Mouse (Mus musculus): Measurements from ENCODE around the gene Dync2li1.

Dync2li1 gene

DNA sequence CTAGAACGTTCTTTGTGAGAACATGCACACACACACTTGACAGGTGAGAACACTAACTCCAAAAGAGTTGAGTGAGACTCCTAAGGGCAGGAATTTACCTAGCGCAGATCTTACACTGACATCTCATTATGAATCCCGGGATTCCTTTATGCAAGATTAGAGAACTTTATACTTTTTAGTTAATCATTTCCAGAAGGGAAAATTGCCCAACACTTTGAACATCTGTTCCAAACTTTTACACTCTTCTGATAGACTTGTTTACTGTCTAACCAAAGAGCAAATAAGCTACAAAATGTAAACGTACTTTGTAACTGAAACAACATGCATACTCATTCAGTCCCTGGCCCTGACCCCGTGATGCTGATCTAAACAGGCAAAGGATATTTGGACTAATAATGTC, 63.0 kb downstream of the Dync2li1 start:
- DNase-seq: no peak

DNA sequence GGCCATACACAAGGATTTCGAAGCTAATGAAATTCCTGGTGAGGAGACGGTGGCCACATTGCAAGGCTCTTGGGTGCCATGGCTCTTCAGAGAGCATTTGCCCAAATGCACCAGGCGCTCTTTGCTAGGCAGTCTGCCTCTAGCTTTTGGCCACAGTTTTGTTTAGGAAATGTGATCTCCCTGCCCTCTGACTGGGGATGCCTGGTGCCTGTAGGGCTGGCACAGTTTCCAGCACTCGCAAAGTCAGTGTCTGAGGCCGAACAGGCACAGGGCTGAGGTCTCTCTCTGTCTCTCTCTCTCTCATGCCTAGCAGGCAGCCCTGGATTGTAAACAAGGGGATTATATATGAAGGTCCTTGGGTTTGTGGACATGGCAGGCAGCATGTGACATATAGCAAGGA, 63.8 kb downstream of the Dync2li1 start:
- no peak for DNase-seq

DNA sequence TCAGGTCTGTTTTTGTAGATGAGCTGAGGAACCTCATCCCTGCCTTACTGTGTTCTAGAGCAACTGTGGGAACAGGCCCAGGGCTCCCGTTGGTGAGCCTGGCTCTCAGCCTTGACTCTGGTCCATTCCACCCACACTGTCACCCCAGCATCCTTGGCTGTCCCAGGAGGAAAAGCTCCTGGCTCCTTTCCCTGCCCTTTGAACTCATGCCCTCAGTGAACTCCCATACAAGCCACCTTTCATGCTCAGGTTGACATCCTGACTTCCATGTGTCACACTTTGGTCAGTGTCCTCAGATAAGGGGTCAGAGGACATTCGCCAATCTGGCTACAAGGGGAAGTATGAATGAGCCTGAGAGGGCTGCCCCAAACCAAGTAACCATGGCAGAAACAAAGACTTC, 67.4 kb downstream of the Dync2li1 start:
- DNase-seq: no peak

DNA sequence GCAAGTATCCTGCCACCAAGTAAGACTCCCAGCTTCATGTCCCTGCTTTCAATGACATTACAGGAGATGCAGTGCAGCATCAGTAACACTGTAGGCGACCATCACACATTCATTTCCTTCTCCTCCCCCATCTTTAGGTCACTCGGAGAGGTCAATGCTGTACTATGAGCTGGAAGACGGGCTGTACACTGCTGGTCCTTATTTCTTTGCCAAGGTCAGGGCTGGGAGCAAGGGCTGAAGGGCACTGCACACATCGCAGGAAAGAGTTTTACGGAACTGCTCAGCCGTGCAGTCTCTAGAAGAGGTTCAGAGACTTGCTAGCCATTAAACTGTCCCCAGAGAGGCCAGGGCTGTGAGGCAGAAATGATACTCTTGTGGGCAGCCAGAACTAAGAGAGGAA, 70.2 kb downstream of the Dync2li1 start:
- no peak for DNase-seq

DNA sequence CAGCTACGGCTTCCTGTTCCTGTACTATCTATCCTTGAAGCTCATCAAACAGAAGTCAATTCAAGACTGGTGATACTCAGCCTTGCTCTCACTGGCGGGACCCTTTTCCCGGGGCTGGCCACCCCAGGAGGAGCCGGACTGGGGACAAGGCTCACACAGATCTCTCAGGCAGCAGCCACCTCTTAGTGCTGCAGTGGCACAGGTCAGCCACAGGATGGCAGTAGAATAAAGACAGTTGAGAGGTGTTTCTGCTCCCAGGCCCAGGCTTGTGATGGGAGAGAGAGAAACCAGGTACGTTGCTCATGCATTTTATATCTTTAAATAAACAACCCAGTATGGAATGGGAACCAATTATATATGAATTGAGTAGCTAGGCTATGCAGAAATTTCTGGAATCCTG, 72.4 kb downstream of the Dync2li1 start:
- DNase-seq: peak; percentile 35

Measured in right cerebral cortex, postnatal 14 days (tissue).